Mouse (Mus musculus) CH12.LX (cell line): ENCODE data around the gene Ormdl1. TPM values are rescaled to one million over a fixed set of nuclear protein-coding genes. Genes with fewer than 3 reads are reported as not detected.
"Not testable (repeated sequence)": the region's sequence is repeated elsewhere in the genome, so short reads cannot be mapped to it uniquely, and the experiment has no call there.

ENCODE experiments used
- DNase-seq: peaks from one replicate; pipeline ENCODE4 v3.0.0-alpha.2; 2013; ENCODE audit errors: extremely low read depth
- H3K27ac ChIP-seq: 2 replicates; pipeline ENCODE4 v1.5.1; 2012; ENCODE audit warnings: low read depth, mild to moderate bottlenecking, control low read depth, moderate library complexity; ENCODE audit not compliant: insufficient read depth
- H3K27me3 ChIP-seq: replicated peaks from 2 replicates; pipeline ENCODE3; 2012; ENCODE audit warnings: inconsistent platforms
- H3K36me3 ChIP-seq, 2 experiments: replicated peaks in 1 of 2; 2 replicates each; pipeline versions ENCODE3 to v1.6.1; 2012; ENCODE audit warnings: inconsistent platforms in 1 of 2, low read length in 1 of 2, mild to moderate bottlenecking in 1 of 2, mixed read lengths in 1 of 2, moderate library complexity in 1 of 2; ENCODE audit not compliant: control insufficient read depth in 1 of 2, insufficient read depth in 1 of 2
- H3K4me1 ChIP-seq, 2 experiments: 2 replicates each; pipeline ENCODE4 v1.6.1; 2012; ENCODE audit warnings: inconsistent platforms in 1 of 2, moderate library complexity in 1 of 2; ENCODE audit not compliant: insufficient read depth in 2 of 2, control insufficient read depth in 1 of 2
- H3K4me2 ChIP-seq: 2 replicates; pipeline ENCODE4 v1.6.1; 2012; ENCODE audit warnings: low read depth, mild to moderate bottlenecking, control low read depth; ENCODE audit not compliant: poor library complexity, insufficient read depth, severe bottlenecking
- H3K4me3 ChIP-seq, 3 experiments: fragments of 150-350 bp in 1 of 3; sonication (generic) in 1 of 3; replicated peaks in 1 of 3; 2 replicates each; pipeline versions ENCODE3 to v1.5.1; 2011 to 2012; ENCODE audit warnings: low read depth in 2 of 3, low read length in 2 of 3, mild to moderate bottlenecking in 2 of 3, moderate library complexity in 2 of 3, control low read depth in 1 of 3, improper control_type of control experiment in 1 of 3, inconsistent platforms in 1 of 3, mixed read lengths in 1 of 3; ENCODE audit not compliant: poor library complexity in 1 of 3
- H3K79me2 ChIP-seq: replicated peaks from 2 replicates; pipeline ENCODE4 v1.6.1; 2012; ENCODE audit warnings: mild to moderate bottlenecking, moderate library complexity; ENCODE audit not compliant: control insufficient read depth, poor library complexity, insufficient read depth, severe bottlenecking; ENCODE audit errors: extremely low read depth
- H3K9ac ChIP-seq: 2 replicates; pipeline ENCODE4 v1.6.1; 2012; ENCODE audit warnings: low read depth, mild to moderate bottlenecking, control low read depth, moderate library complexity; ENCODE audit not compliant: insufficient read depth
- H3K9me3 ChIP-seq: replicated peaks from 2 replicates; pipeline ENCODE3; 2012; ENCODE audit warnings: low read length, inconsistent platforms, mixed read lengths
- CHD1 ChIP-seq: IDR thresholded peaks from 2 replicates; pipeline ENCODE4 v1.6.1; 2012; ENCODE audit warnings: low read depth, low read length, improper control_type of control experiment, inconsistent platforms
- CHD2 ChIP-seq: IDR thresholded peaks from 2 replicates; pipeline ENCODE4 v1.6.1; 2011; ENCODE audit warnings: low read length, improper control_type of control experiment
- E2F4 ChIP-seq: IDR thresholded peaks from 2 replicates; pipeline ENCODE4 v1.6.1; 2011; ENCODE audit warnings: low read depth, low read length, improper control_type of control experiment; ENCODE audit not compliant: insufficient replicate concordance
- EP300 ChIP-seq: IDR thresholded peaks from 2 replicates; pipeline ENCODE4 v1.6.1; 2011; ENCODE audit warnings: low read length, improper control_type of control experiment
- ETS1 ChIP-seq: conservative IDR thresholded peaks from 2 replicates; pipeline ENCODE4 v1.6.1; 2012; ENCODE audit warnings: low read depth, mild to moderate bottlenecking, inconsistent platforms, low read length, improper control_type of control experiment, moderate library complexity
- JUN ChIP-seq: IDR thresholded peaks from 2 replicates; pipeline ENCODE4 v1.6.1; 2011; ENCODE audit warnings: low read depth, mild to moderate bottlenecking, low read length, improper control_type of control experiment, moderate library complexity; ENCODE audit not compliant: insufficient read depth
- MAFK ChIP-seq: IDR thresholded peaks from 2 replicates; pipeline ENCODE4 v1.6.1; 2011; ENCODE audit warnings: low read length, improper control_type of control experiment; ENCODE audit not compliant: insufficient replicate concordance
- MAZ ChIP-seq: IDR thresholded peaks from 2 replicates; pipeline ENCODE4 v1.6.1; 2012; ENCODE audit warnings: low read depth, mild to moderate bottlenecking, inconsistent platforms, low read length, improper control_type of control experiment, moderate library complexity
- MXI1 ChIP-seq: IDR thresholded peaks from 2 replicates; pipeline ENCODE4 v1.6.1; 2011; ENCODE audit warnings: mild to moderate bottlenecking, low read depth, low read length, improper control_type of control experiment
- MYC ChIP-seq: IDR thresholded peaks from 2 replicates; pipeline ENCODE4 v1.6.1; 2011; ENCODE audit warnings: low read depth, mild to moderate bottlenecking, improper control_type of control experiment, low read length
- NRF1 ChIP-seq: IDR thresholded peaks from 2 replicates; pipeline ENCODE4 v1.6.1; 2014; ENCODE audit warnings: low read depth, mild to moderate bottlenecking, inconsistent platforms, low read length, improper control_type of control experiment, moderate library complexity
- PAX5 ChIP-seq: IDR thresholded peaks from 2 replicates; pipeline ENCODE4 v1.6.1; 2012; ENCODE audit warnings: low read length, inconsistent platforms, mixed read lengths
- SMC3 ChIP-seq: IDR thresholded peaks from 2 replicates; pipeline ENCODE4 v1.6.1; 2011; ENCODE audit warnings: low read depth, low read length, improper control_type of control experiment
- TBP ChIP-seq: conservative IDR thresholded peaks from 2 replicates; pipeline ENCODE4 v1.6.1; 2011; ENCODE audit warnings: low read depth, low read length, improper control_type of control experiment
- UBTF ChIP-seq: IDR thresholded peaks from 2 replicates; pipeline ENCODE4 v1.6.1; 2012; ENCODE audit warnings: low read depth, mild to moderate bottlenecking, inconsistent platforms, low read length, improper control_type of control experiment, moderate library complexity
- USF1 ChIP-seq: IDR thresholded peaks from 2 replicates; pipeline ENCODE4 v1.6.1; 2014; ENCODE audit warnings: low read depth, mild to moderate bottlenecking, inconsistent platforms, low read length, improper control_type of control experiment
- dilution Hi-C: fragments of 300-500 bp; cut with MboI; formaldehyde crosslinking; loops from 2 replicates; pipeline ENCODE4 v1.14.3; 2020; ENCODE audit warnings: low sequenced_read_pairs; ENCODE audit not compliant: extremely low pct_unique_long_range_greater_than_20kb, extremely low pct_ligation_motif_present
- in situ Hi-C: fragments of 300-500 bp; cut with MboI; formaldehyde crosslinking; loops from 3 replicates; pipeline ENCODE4 v1.14.3; 2019; ENCODE audit warnings: low sequenced_read_pairs, low pct_ligation_motif_present, low pct_unique_long_range_greater_than_20kb, mixed read lengths
- polyA plus RNA-seq: library from polyadenylated mRNA; unstranded; fragments of >175 nt; gene quantifications from 2 replicates; pipeline ENCODE4 v1.2.1, GENCODE M21; 2012; ENCODE audit warnings: low read depth; ENCODE audit not compliant: insufficient read length
- total RNA-seq, 2 experiments: library from RNA; depleted of rRNA; stranded (reverse); fragments of 300-350 nt in 1 of 2; fragments of >200 nt in 1 of 2; gene quantifications; 2 replicates each; pipeline ENCODE4 v1.2.3; 2012 to 2014

The Ormdl1 gene
- total and polyA plus RNA-seq, 3 experiments, result 21.6 to 62.2 (median 24.3) TPM

DNA sequence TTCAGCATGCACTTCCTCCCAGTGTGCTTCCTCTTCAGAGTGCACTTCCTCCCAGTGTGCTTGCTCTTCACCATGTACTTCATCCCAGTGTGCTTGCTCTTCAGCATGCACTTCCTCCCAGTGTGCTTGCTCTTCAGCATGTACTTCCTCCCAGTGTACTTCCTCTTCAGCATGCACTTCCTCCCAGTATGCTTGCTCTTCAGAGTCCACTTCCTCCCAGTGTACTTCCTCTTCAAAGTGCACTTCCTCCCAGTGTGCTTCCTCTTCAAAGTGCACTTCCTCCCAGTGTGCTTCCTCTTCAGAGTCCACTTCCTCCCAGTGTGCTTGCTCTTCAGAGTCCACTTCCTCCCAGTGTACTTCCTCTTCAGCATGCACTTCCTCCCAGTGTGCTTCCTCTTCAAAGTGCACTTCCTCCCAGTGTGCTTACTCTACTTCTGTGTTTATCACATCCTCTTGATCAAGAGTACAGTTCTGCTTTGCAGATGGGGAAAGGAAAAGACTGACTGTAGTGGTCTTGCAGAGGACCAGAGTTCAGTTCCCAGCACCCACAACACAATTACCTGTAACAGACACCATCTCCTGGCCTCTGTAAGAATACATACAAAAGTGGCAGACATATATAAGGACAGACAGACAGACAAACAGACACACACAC, 31.8 kb upstream of the Ormdl1 start:
- H3K9ac ChIP-seq, H3K4me2 ChIP-seq, H3K27me3 ChIP-seq, H3K27ac ChIP-seq, H3K4me1 ChIP-seq, dilution Hi-C loops, H3K79me2 ChIP-seq, H3K9me3 ChIP-seq, H3K4me3 ChIP-seq, DNase-seq, in situ Hi-C loops: not testable (repeated sequence)
- H3K36me3 ChIP-seq, result peaks cover 11 to 22% of the 10 kb centered on the region in 2 experiments

DNA sequence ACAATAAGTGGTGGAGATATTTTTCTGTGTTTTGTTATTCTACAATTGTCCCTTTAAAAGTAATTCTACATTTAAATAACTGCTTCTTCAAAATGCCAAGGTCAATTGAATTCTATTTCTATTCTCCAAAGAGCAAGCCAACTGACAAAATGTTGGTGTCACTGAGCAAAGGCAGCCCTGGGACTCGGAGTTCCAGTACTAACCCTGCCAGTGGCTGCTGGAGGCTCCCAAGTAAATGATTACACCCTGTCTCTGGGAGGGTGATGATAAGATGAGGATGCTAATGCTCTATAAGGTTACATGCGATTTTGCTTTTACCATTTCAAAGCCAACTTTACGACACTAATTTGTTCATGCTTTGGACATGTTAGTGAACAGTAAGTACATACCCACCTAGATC, 27.0 kb upstream of the Ormdl1 start:
- TF ChIP-seq MAZ (no peak), MYC (no peak), MAFK (no peak), NRF1 (no peak), ETS1 (no peak), CHD2 (no peak), EP300 (no peak), SMC3 (no peak), UBTF (no peak), JUN (no peak), PAX5 (no peak), CHD1 (no peak), USF1 (no peak), MXI1 (no peak), E2F4 (no peak), TBP (no peak)
- TF ChIP-seq, all 38 proteins: peak for 0
- dilution Hi-C loops (no loop called here), in situ Hi-C loops (no loop called here)
- no peak overlapping the region for H3K4me3 ChIP-seq
- no peak overlapping the region for H3K9ac ChIP-seq
- DNase-seq, result no peak
- no peaks in the 10 kb centered on the region for H3K79me2 ChIP-seq
- H3K27me3 ChIP-seq, result no peaks in the 10 kb centered on the region
- H3K9me3 ChIP-seq, result peaks cover 2% of the 10 kb centered on the region
- no peak overlapping the region for H3K27ac ChIP-seq
- no peaks in the 10 kb centered on the region for H3K4me1 ChIP-seq
- peaks cover 8 to 51% of the 10 kb centered on the region in 2 experiments for H3K36me3 ChIP-seq
- no peak overlapping the region for H3K4me2 ChIP-seq
